Mouse (Mus musculus): ENCODE measurements around the gene Rsph9. TPM values are rescaled to one million over a fixed set of nuclear protein-coding genes. Genes with fewer than 3 reads are reported as not detected.

Gene Rsph9
- polyA plus RNA-seq, 1 experiment from 2014 or later = 15.8 TPM

GRCm38 (mm10) chr17:46165460-46165859 is 21.4 kb upstream of the Rsph9 start:
- WGBS = 80% methylated on average over 12 of the region's 12 CpGs
- ATAC-seq (ENCODE audit: insufficient number of reproducible peaks, insufficient read depth, low FRiP score, low read depth) = no peak
- Histone ChIP-seq H3K9ac (replicated peaks; ENCODE audit: low read depth, low read length) (no peak overlapping the region), H3K4me2 (replicated peaks; ENCODE audit: low read depth, low read length) (no peak overlapping the region), H3K9me3 (ENCODE audit: control insufficient read depth, low read depth, low read length) (no peaks in the 10 kb centered on the region), H3K4me3 (ENCODE audit: low read depth, low read length) (no peak overlapping the region), H3K27ac (ENCODE audit: low read length) (no peak overlapping the region), H3K36me3 (ENCODE audit: control insufficient read depth, insufficient read depth, low read length) (peaks cover 64% of the 10 kb centered on the region), H3K27me3 (ENCODE audit: control insufficient read depth, insufficient read depth, low read length) (no peaks in the 10 kb centered on the region), H3K4me1 (ENCODE audit: control insufficient read depth, insufficient read depth, low read length) (peaks cover 17% of the 10 kb centered on the region)

GRCm38 (mm10) chr17:46164791-46165190 is 20.8 kb upstream of the Rsph9 start:
- Histone ChIP-seq H3K9ac (replicated peaks; ENCODE audit: low read depth, low read length) (no peak overlapping the region), H3K36me3 (ENCODE audit: control insufficient read depth, insufficient read depth, low read length) (peaks cover 58% of the 10 kb centered on the region), H3K4me2 (replicated peaks; ENCODE audit: low read depth, low read length) (no peak overlapping the region), H3K9me3 (ENCODE audit: control insufficient read depth, low read depth, low read length) (no peaks in the 10 kb centered on the region), H3K4me3 (ENCODE audit: low read depth, low read length) (no peak overlapping the region), H3K27ac (ENCODE audit: low read length) (no peak overlapping the region), H3K27me3 (ENCODE audit: control insufficient read depth, insufficient read depth, low read length) (no peaks in the 10 kb centered on the region), H3K4me1 (ENCODE audit: control insufficient read depth, insufficient read depth, low read length) (peaks cover 17% of the 10 kb centered on the region)
- WGBS = 89% methylated on average over 10 of the region's 10 CpGs
- no peak for ATAC-seq (ENCODE audit: insufficient number of reproducible peaks, insufficient read depth, low FRiP score, low read depth)

- peaks cover 53% of the 10 kb centered on the region for H3K36me3 ChIP-seq (ENCODE audit: control insufficient read depth, insufficient read depth, low read length)
- no peaks in the 10 kb centered on the region for H3K27me3 ChIP-seq (ENCODE audit: control insufficient read depth, insufficient read depth, low read length)
- no peak for ATAC-seq (ENCODE audit: insufficient number of reproducible peaks, insufficient read depth, low FRiP score, low read depth)
These were observed 20.3 kb upstream of the Rsph9 start for GRCm38 (mm10) chr17:46164301-46164700.

GRCm38 (mm10) chr17:46162951-46163421 is 19.0 kb upstream of the Rsph9 start:
- H3K9ac ChIP-seq (replicated peaks; ENCODE audit: low read depth, low read length) = no peak overlapping the region
- no peaks in the 10 kb centered on the region for H3K9me3 ChIP-seq (ENCODE audit: control insufficient read depth, low read depth, low read length)
- WGBS = 67% methylated on average over 9 of the region's 9 CpGs
- H3K4me3 ChIP-seq (ENCODE audit: low read depth, low read length) = no peak overlapping the region
- H3K27ac ChIP-seq (ENCODE audit: low read length) = no peak overlapping the region
- peaks cover 41% of the 10 kb centered on the region for H3K36me3 ChIP-seq (ENCODE audit: control insufficient read depth, insufficient read depth, low read length)
- ATAC-seq (ENCODE audit: insufficient number of reproducible peaks, insufficient read depth, low FRiP score, low read depth) = no peak
- peaks cover 21% of the 10 kb centered on the region for H3K4me1 ChIP-seq (ENCODE audit: control insufficient read depth, insufficient read depth, low read length)
- H3K4me2 ChIP-seq (replicated peaks; ENCODE audit: low read depth, low read length) = peak overlapping the region; percentile 18; the same call in 1 of the 2 replicates
- no peaks in the 10 kb centered on the region for H3K27me3 ChIP-seq (ENCODE audit: control insufficient read depth, insufficient read depth, low read length)

More at GRCm38 (mm10) chr17:46164301-46164700, 20.3 kb upstream of the Rsph9 start:
- Histone ChIP-seq H3K4me3 (ENCODE audit: low read depth, low read length) (no peak overlapping the region), H3K4me2 (replicated peaks; ENCODE audit: low read depth, low read length) (no peak overlapping the region), H3K27ac (ENCODE audit: low read length) (no peak overlapping the region), H3K9ac (replicated peaks; ENCODE audit: low read depth, low read length) (no peak overlapping the region), H3K9me3 (ENCODE audit: control insufficient read depth, low read depth, low read length) (no peaks in the 10 kb centered on the region), H3K4me1 (ENCODE audit: control insufficient read depth, insufficient read depth, low read length) (peaks cover 21% of the 10 kb centered on the region)
- 96% methylated on average over 8 of the region's 8 CpGs for WGBS

- Histone ChIP-seq H3K27me3 (ENCODE audit: control insufficient read depth, insufficient read depth, low read length) (no peaks in the 10 kb centered on the region), H3K4me2 (replicated peaks; ENCODE audit: low read depth, low read length) (peak overlapping the region; percentile 51; the same call in 1 of the 2 replicates), H3K4me1 (ENCODE audit: control insufficient read depth, insufficient read depth, low read length) (peaks cover 21% of the 10 kb centered on the region), H3K27ac (ENCODE audit: low read length) (no peak overlapping the region), H3K4me3 (ENCODE audit: low read depth, low read length) (no peak overlapping the region), H3K9me3 (ENCODE audit: control insufficient read depth, low read depth, low read length) (no peaks in the 10 kb centered on the region), H3K36me3 (ENCODE audit: control insufficient read depth, insufficient read depth, low read length) (peaks cover 37% of the 10 kb centered on the region), H3K9ac (replicated peaks; ENCODE audit: low read depth, low read length) (no peak overlapping the region)
- ATAC-seq (ENCODE audit: insufficient number of reproducible peaks, insufficient read depth, low FRiP score, low read depth) = no peak
- WGBS = 85% methylated on average over 7 of the region's 7 CpGs
These were observed 18.5 kb upstream of the Rsph9 start for GRCm38 (mm10) chr17:46162551-46162950.

GRCm38 (mm10) chr17:46161710-46162109 is 17.7 kb upstream of the Rsph9 start:
- Histone ChIP-seq H3K27ac (ENCODE audit: low read length) (peak overlapping the region; percentile 80; the same call in 1 of the 2 replicates), H3K27me3 (ENCODE audit: control insufficient read depth, insufficient read depth, low read length) (no peaks in the 10 kb centered on the region), H3K9me3 (ENCODE audit: control insufficient read depth, low read depth, low read length) (no peaks in the 10 kb centered on the region), H3K36me3 (ENCODE audit: control insufficient read depth, insufficient read depth, low read length) (peaks cover 28% of the 10 kb centered on the region), H3K4me1 (ENCODE audit: control insufficient read depth, insufficient read depth, low read length) (peaks cover 21% of the 10 kb centered on the region), H3K9ac (replicated peaks; ENCODE audit: low read depth, low read length) (peak overlapping the region; percentile 71), H3K4me3 (ENCODE audit: low read depth, low read length) (peak overlapping the region; percentile 64), H3K4me2 (replicated peaks; ENCODE audit: low read depth, low read length) (peak overlapping the region; percentile 51)
- ATAC-seq (ENCODE audit: insufficient number of reproducible peaks, insufficient read depth, low FRiP score, low read depth) = no peak
- WGBS = 36% methylated on average over 9 of the region's 9 CpGs

GRCm38 (mm10) chr17:46161179-46161578 is 17.2 kb upstream of the Rsph9 start:
- no peaks in the 10 kb centered on the region for H3K9me3 ChIP-seq (ENCODE audit: control insufficient read depth, low read depth, low read length)

GRCm38 (mm10) chr17:46160686-46161085 is 16.7 kb upstream of the Rsph9 start, which contains the start of gene Gtpbp2:
Gtpbp2 (plus strand) TSS chr17:46161032.
- WGBS = under 1% methylated on average over 23 of the region's 23 CpGs
- no peaks in the 10 kb centered on the region for H3K27me3 ChIP-seq (ENCODE audit: control insufficient read depth, insufficient read depth, low read length)
- peak within 1 kb of the TSS; percentile 80 for H3K27ac ChIP-seq (ENCODE audit: low read length)
- H3K9me3 ChIP-seq (ENCODE audit: control insufficient read depth, low read depth, low read length) = no peaks in the 10 kb centered on the region
- peak within 1 kb of the TSS; percentile 54 for H3K4me2 ChIP-seq (replicated peaks; ENCODE audit: low read depth, low read length)
- ATAC-seq (ENCODE audit: insufficient number of reproducible peaks, insufficient read depth, low FRiP score, low read depth) = peak; percentile 93
- peak within 1 kb of the TSS; percentile 71 for H3K9ac ChIP-seq (replicated peaks; ENCODE audit: low read depth, low read length)
- H3K4me3 ChIP-seq (ENCODE audit: low read depth, low read length) = peak within 1 kb of the TSS; percentile 64
- peaks cover 18% of the 10 kb centered on the region for H3K36me3 ChIP-seq (ENCODE audit: control insufficient read depth, insufficient read depth, low read length)
- H3K4me1 ChIP-seq (ENCODE audit: control insufficient read depth, insufficient read depth, low read length) = peaks cover 21% of the 10 kb centered on the region

More at GRCm38 (mm10) chr17:46161179-46161578, 17.2 kb upstream of the Rsph9 start:
- H3K4me3 ChIP-seq (ENCODE audit: low read depth, low read length) = peak overlapping the region; percentile 64
- H3K27ac ChIP-seq (ENCODE audit: low read length) = peak overlapping the region; percentile 80
- H3K36me3 ChIP-seq (ENCODE audit: control insufficient read depth, insufficient read depth, low read length) = peaks cover 23% of the 10 kb centered on the region
- 1% methylated on average over 19 of the region's 19 CpGs for WGBS
- peak overlapping the region; percentile 71 for H3K9ac ChIP-seq (replicated peaks; ENCODE audit: low read depth, low read length)
- peak overlapping the region; percentile 51 for H3K4me2 ChIP-seq (replicated peaks; ENCODE audit: low read depth, low read length)
- ATAC-seq (ENCODE audit: insufficient number of reproducible peaks, insufficient read depth, low FRiP score, low read depth) = 0 out of 2 replicates have a peak, but pooled peaks have one; percentile 3
- H3K4me1 ChIP-seq (ENCODE audit: control insufficient read depth, insufficient read depth, low read length) = peaks cover 21% of the 10 kb centered on the region
- H3K27me3 ChIP-seq (ENCODE audit: control insufficient read depth, insufficient read depth, low read length) = no peaks in the 10 kb centered on the region
